Mouse (Mus musculus) spleen, adult 12 weeks (tissue): ENCODE measurements around the gene Ddi2.

Experiments
- DNase-seq: peaks from one replicate; pipeline ENCODE4 v3.0.0; 2022; ENCODE audit warnings: low spot score

The Ddi2 gene

DNA sequence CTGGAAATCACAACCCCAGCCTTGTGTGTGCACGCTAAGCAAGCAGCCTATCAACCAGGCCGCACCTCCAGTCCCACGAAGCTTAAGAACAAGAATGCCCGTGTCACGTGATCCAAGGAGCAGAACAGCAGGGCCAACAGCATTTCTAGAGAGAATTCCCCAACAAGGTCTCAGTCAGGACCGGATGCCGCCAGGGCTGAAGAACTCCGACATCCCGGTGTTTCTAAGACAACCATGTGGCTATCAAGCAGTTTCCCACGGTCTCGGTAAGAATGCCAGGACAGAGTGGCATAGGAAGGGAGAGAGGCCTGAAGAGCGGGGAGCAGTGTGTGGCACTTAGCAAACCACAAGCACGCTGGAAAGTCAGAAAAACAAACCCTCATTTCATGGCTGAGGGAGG, 69.4 kb downstream of the Ddi2 start:
- no peak for DNase-seq

DNA sequence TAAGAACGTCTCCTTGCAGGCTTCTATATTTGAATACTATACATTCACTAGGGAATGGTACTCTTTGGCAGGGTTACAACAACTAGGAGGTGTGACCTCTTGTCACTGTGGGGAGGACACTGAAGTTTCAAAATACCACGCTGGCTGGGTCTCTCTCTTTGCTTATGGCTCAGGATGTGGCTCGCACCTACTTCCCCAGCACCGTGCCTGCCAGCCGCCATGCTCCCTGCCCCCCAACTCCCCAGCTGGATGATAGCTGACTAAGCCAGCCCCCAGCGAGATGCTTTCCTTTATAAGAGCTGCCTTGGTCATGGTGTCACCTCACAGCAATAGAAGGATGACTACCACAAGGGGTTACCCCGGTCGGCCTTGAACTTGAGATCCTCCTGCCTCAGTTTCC, 70.2 kb downstream of the Ddi2 start:
- DNase-seq: no peak

DNA sequence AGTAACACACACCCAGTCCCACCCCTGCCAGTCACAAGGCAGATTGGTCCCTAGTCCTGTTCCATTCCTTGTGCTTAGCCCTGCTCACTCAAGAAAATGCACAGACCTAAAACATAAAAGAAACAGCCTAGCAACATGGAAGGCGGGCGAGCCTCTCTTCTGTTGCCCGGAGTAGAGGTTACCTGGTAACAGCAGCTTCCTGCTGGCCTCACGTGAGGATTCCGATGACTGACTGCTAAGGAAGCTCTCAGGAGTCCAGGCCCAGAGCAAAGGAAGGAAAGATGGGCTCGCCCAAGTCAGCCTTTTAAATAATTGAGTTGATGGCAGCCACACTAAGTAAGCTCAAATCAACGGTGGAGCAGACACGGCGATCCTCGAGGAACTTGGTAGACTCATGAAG, 71.3 kb downstream of the Ddi2 start:
- DNase-seq: no peak

DNA sequence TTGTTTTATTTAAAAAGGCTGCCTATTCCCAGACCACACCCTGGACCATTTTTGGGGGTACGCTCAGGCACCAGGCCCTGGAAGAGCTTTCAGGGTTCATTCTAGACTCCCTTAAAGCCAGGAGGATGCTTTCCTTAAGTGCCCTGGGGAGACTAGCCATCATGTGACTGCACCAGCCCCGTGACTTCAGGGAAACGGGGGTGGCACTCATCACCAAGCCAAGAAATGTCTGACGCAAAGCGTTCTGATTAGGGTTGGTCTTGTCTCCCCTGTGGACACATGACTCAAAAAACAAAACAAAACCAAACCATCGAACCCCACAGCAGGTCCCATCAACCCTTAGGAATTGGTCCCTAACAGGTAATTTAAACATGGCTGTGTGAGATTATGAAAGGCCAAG, 71.9 kb downstream of the Ddi2 start:
- no peak for DNase-seq

DNA sequence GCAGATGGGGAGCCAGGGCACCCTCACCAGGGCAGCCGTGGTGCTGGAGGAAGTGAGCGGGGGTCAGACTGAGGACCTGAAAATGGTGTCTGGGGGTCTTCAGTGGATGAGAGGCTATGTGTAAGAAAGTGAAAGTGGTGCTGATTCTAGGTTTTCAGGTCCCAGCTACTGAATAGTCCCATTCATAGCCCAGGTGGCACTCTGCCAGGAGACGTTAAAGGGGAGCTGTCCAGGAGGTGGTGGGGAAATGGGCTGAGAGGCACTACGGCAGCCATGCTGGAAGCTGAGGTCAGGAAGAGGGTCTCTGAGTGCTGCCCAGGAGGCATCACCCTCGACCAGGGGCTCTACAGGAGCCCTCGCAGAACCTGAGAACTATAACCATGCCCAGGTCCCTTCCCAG, 74.0 kb downstream of the Ddi2 start:
- no peak for DNase-seq

DNA sequence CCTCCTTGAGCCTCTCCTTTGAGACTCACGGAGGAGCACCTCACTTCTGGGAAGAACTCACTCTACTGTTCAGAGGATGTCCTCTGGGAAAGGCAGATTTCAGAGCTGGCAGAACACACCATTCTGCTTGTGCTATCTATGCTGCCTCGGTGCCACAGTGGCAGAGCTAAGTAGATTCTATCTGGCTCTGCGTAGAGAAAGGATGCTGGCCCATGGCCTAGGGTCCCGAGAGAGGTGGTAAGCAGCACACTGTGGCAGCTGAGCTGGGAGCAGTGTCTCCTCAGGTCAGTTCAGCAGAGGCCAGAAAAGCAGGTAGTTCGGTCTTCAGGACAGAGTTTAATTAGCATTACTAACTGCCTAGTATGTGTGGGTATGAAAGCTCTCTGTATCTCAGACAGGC, 75.0 kb downstream of the Ddi2 start:
- no peak for DNase-seq

DNA sequence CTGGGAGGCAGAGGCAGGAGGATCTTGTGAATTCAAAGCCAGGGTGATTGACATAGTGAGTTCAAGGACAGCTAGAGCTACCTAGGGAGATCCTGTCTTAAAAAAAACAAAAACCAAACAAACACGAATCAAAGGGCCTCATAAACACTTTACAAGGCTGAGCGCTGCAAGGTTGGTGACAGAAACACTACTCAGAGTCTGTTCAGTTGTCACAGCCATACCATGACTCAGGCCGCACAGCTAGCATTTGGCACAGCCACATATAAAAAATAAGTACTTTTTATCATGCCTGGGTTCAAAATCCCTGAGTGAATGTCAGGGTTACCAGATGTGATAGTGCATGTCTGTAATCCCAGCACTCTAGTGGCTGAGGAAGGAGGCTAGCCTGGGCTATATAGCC, 76.0 kb downstream of the Ddi2 start:
- no peak for DNase-seq

DNA sequence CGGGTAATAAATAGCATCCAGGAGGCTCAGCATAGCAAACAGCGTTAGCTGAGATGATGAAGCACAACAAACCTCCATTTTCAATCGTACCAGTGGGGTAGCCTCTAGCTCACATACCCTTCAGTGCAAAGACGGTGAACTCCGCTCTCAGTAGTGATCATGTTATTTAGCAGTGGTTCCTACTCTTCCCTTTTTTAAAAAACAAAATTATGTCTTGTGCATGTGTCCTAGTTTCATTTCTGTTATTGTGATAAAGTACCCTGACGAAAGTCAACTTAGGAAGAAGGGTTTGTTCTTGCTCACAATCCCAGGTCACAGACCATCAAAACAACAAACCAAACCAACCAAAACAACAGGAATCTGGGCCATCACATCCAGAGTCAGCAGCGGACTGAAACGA, 77.2 kb downstream of the Ddi2 start:
- no peak for DNase-seq

DNA sequence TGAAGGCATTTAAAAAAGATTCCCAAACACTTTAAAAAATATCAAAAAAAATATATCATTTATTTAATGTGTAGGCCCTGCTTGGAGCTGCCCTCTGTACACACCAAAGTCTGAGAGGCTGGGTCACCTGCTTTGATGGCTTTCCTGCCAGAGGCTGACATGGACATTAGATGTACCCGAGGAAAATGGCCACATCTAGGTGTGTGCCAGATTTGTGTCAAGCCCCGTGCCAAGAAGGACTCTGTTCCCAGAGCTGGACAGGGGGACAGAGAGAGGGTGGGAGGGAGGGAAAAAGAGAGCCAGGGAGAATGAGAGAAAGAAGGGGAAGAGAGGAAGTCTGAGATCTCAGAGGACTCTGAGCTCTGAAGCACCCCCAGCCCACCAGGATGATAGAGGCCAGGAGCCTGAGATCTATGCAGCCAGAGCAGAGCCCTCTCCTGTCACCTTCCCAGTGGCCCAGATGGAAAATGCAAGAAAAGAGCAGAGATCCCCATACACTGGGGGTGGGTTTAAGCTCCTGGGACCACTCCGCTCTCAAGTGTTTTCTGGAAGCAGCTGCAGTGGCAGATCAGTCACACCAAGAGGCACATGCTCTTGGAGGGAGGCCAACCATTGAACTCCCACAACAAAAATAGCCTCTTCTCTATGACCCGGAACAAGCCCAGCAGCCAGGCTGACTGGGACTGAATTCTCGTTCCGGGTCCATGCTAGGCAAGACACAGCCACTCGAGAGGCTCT, 79.9 kb downstream of the Ddi2 start:
- DNase-seq: no peak

DNA sequence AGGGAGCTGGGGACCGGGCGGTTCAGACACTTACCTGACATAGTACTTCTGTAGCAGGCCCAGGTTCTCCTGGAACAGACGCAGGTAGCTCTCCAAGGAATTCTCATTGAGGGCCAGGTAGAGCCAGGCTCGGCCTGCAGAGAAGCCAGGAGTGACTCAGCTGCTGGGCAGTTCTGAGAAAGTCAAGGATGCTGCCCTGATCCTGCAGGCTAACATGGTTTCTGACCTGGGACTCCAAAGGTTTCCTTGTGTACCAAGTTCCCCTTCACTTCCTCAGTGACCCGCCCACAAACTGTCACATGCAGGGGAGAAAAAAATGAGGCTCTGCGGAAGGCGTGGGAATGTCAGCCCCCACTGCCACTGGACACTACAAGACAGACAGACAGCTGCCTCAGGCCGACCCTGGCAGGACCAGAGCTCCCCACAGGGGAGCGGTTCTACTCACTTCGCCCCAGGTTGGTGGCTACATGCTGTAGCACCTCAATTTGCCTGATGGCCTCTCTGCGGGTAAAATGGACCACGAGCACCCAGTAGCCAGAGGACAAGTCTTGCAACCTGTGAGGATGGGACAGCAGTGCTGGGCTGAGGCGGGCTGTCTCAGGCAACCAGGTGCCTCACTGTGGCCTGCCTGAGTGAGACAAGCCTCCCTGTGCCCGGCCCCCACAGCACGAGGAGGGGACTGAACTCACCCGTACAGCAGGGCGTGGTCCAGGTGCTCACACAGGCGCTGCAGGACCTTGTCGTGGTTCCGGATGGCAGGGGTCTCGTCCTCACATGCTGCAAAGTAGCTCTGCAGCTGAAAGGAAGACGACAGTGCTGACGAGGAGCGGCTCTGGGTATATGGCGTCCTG, 81.0 kb downstream of the Ddi2 start:
- DNase-seq: no peak

DNA sequence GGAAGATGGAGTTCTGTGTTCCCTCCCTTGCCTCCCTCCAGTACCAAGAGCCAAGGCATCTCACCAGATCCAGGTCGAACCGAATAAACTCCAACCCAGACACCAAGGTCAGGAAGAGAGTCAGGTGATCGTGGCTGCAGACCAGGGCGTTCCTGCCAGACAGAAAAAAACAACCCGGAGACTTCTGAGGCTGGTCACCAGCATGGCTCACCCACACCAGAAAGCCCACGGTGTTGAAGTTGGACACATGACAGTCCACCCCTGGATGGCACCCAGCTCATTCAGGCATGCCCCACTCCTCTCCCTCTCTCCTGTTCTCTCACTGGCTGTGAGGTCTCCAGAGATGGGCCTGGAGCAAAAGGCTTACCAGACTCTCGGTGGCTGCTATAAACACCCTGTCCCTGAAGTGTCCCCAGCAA, 81.9 kb downstream of the Ddi2 start:
- no peak for DNase-seq

DNA sequence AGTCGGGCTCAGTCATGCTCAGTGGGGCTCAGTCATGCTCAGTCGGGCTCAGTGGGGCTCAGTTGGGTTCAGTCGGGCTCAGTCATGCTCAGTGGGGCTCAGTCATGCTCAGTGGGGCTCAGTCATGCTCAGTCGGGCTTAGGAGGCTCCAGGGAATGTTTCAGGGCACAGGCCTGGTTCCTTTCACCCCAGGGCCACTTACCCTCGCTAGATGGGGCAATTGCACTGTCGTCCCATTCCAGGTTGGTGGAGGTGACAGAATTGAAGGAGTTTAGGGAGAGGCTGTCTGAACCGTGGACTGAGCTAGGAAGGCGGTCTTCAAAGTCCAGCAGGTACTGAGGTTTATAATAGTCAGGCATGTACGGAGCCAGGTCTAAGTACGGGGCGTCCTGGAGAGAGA, 83.7 kb downstream of the Ddi2 start:
- DNase-seq: no peak

DNA sequence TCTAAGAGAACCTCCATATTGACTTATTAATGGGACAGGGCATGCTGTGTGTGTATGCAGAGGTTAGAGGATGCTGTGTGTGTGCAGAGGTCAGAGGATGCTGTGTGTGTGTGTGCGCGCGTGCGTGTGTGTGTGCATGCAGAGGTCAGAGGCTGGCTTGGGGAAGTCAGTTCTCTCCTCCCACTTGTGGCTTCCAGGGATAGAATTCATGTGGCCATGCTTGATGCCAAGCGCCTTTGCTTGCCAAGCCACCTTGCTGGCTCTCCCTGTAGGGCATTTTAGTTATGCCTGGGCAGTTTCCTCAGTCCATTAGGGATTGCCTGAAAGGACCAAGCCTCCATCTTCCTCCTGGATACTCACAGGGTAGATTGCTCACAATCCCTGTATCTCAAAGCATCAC, 86.5 kb downstream of the Ddi2 start:
- no peak for DNase-seq

DNA sequence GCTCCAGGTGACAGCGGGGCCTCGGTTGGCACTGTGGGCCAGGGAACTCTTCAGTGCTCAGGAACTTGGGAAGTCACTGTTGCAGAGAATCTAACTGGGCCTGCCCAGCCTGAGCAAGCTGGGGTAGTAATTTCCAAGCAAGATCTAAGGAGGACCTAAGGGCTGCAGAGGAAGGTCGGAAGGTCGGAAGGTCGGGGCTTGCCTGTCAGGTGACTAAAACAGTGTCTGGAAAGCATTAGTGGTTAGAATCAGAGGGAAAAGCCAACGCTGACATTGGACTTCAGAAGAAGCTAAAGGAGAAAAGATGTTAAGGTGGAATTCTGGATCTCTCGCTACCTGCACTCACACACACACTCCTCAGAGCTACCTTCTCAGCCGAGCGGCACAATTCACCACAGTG, 87.2 kb downstream of the Ddi2 start:
- DNase-seq: no peak

DNA sequence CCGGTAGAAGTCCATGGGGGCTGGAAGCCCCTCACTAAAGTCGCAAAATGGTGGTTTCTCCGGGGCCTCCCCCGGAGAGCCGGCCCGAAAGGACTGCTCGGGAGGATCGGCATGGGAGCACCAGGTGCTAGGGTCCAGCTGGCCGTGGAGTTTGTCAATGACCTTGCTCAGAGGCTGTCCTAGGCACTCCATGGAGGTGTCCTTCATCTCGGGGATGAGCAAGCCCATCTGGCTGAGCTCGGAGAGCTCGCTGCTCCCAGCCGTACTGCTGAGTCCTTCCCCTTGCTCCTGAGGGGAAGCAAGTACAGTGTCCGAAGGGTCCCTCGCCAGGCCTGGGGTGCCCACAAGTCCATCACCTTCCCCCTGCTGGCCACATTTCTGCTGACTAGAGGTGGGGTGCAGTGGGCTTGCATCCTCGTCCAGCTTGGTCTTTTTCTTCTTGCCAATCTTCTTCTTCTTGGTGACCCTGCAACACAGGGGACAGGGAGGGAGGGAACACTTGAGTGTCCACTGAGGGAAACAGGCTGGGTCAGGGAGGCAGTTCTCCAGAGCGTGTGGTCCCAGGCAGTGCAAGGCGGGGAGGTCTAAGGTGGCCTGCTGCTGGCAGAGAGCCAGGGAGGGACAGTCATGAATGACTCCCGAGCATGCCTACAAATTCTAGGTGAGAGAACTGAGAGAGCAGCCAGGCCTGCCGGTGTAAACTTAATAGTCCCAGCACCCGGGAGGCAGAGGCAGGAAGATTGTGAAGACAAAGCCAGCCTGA, 90.9 kb downstream of the Ddi2 start:
- no peak for DNase-seq

DNA sequence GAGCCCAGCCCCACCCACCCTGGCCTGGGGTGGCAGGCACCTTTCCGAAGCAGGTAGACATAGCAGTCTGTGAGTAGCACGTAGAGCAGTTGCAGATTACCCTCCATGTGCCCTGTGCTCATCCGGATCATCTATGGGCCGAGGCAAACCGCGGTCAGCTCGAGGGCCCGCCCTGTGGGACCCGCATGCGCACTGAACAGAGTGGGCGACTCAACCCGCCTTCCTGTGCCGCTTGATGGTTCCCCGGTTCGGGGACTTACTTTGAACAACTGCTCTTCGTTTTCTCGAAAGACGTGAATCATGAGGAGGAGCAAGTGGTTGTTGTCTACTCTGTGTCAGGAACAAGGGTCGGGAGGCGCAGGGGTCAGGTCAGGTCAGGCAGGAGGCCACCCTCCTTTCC, 92.0 kb downstream of the Ddi2 start:
- DNase-seq: no peak

DNA sequence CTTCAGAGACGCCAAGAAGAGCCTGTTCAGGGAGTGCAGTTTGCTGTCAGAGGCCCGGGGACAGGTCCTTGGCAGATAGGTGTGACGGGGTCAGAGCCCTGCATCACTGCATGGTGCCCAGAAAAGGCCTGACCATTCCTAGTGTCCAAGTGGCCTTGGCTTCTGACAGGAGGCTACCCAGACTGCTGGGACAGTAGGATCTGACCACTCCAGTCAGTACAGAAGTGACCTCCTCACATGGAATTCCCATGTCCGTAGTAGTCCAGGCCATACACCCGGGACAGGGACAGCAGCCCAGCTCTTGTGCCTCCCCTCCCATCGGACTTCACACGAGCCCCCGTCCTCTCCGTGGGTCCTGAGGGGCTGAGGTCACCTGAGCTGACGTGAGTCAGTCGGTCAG, 93.2 kb downstream of the Ddi2 start:
- DNase-seq: no peak

DNA sequence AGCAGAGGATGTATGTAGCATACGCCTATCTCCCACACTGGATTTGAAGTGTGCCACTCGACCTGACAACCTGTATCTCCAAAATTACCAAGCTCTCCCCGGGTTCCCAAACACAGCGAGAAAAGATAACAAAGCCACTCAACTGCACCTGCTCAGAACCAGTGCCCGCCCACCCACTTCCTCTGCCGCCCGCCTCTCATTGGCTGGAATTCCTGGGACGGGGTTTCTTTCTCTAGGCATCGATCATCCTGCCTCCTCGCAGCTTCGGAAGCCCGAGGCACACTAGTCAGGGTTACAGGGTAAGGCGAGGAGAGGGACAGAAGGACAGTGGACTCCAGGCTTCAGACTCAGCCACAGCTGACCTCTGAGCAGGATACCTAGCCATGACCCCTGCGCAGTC, 94.6 kb downstream of the Ddi2 start:
- DNase-seq: no peak
